Mouse (Mus musculus) frontal cortex, adult (tissue): Measurements from ENCODE around the gene Htr1f.

Experiments
- ATAC-seq: cut with Nextera tagmentation; 2 replicates; pipeline ENCODE4 v1.9.2; 2017; ENCODE audit warnings: mild to moderate bottlenecking, moderate library complexity, mixed read lengths; ENCODE audit not compliant: low TSS enrichment

Gene Htr1f

DNA sequence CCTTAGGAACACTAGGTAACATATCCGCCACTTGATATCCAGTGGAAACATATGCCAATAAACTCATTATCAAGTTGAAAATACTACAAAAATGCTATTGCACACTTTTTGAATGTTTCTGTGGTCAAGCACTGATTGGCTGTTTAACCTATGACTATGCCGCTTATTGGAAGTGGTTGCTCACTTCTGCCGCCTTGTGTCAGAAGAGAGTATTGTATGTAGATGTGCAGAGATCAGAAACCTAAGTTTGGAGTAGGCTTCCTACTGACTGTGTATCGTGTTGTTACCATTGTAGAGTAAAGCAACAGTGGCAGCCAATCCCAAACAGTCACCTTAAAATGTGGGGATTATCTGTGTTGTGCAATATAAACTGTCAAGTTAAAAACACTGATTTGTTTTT, 144.0 kb downstream of the Htr1f start:
- ATAC-seq = no peak

DNA sequence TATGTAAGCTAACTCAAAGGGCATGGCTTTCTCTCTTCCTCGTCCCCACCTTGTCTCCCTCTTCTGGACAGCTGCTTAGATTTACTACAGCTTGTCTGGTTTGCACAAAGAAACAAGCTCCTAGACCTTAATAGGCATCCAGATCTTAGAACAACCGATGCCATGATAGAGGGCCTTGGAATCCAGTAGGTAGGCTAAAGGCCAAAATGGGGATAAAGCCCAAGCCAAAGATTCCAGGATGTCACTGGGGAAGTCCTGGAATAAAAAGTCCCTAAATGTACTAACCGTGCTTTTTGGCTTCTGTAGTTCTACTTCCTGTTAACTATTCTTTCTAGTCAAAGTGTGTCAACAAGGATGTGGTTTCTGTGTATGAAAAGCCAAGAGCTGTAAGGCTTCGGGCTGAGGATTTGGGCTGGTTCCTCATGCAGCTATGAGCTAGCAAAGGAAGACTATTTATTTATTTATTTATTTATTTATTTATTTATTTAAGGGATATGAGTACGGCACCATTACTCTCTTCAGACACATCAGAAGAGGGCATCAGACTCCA, 163.9 kb downstream of the Htr1f start:
- ATAC-seq = no peak

DNA sequence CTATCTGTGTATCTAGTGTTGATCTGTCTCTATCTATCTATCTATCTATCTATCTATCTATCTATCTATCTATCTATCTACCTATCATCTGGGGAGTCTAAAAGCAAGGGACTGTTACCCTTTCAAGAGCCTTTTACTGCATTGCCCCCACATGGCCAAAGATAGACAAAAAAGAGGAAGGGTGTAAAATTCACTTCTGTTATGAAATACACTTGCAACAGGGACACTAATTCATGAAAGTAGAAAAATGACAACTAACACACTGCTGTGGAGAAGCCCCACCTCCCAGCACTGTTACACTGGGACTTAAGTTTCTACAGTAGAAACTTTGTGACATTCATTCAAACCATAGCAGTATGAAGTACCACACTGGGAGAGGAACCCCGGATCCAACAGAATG, 170.9 kb downstream of the Htr1f start:
- ATAC-seq = no peak

- peak; percentile 97 for ATAC-seq
Measured at GRCm38 (mm10) chr16:64934011-64934410, 171.6 kb downstream of the Htr1f start.

- no peak for ATAC-seq
Measured at GRCm38 (mm10) chr16:64923500-64923899, 182.2 kb downstream of the Htr1f start.

DNA sequence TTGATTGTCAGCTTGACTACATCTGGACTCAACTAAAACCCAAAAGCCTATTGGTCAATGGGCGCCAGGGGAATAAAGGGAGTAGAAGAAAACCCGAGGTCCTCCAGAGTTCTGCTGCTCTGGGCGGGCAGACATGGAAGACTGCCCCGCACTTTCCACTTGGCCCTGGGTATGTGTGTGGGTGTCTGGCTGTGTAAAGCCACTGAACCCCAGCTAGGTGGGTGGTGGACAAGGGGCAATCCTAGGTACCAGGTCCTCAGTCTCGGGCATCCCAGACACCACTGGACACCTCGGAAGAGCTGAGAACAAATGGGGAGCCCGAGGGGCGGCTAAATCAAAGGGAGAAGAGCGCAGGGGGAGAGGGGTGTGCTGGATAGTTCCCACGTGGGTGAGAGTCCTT, 196.9 kb downstream of the Htr1f start:
- ATAC-seq = no peak

- peak; percentile 91 for ATAC-seq
Measured at GRCm38 (mm10) chr16:64907112-64907511, 198.5 kb downstream of the Htr1f start.

DNA sequence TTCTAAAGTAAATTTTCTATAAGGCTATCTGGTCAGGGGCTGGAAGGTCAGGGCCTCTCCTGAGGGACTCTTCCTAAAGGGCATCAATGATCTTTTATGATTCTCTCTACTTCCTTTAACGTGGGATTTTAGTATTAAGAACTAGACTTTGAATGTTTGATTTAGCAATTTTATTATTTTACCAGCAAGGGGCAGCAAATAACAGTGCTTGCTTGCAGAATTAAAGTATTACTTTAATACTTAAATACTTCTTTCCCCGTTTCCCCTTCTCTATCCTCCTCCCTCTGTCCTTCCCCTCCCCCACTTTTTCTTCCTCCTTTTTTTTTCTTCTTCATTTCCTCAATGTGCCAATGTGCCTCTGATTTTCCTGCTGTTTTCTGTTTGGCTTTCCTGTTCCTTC, 202.3 kb downstream of the Htr1f start:
- ATAC-seq = no peak

GRCm38 (mm10) chr16:64899084-64899483, 206.6 kb downstream of the Htr1f start:
- no peak for ATAC-seq

DNA sequence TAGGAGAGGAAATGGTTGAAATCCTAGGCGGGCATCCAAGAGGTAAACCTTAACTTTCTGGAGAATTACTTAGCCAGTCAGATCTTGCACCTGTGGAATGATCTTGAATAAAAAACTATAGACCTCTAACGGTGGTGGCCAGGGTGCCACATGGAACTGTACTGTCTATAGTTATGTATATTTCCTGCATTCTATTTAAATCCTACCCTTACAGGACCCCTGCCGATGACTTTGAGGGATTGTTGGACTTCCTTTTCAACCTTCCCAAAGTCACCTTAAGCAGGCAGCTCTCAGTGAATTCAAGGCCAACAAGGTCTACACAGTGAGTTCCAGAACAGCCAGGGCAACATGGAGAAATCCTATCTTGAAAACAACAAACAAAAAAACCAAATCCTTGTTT, 216.2 kb downstream of the Htr1f start:
- ATAC-seq = no peak

GRCm38 (mm10) chr16:64885547-64885946, 220.1 kb downstream of the Htr1f start:
- no peak for ATAC-seq

DNA sequence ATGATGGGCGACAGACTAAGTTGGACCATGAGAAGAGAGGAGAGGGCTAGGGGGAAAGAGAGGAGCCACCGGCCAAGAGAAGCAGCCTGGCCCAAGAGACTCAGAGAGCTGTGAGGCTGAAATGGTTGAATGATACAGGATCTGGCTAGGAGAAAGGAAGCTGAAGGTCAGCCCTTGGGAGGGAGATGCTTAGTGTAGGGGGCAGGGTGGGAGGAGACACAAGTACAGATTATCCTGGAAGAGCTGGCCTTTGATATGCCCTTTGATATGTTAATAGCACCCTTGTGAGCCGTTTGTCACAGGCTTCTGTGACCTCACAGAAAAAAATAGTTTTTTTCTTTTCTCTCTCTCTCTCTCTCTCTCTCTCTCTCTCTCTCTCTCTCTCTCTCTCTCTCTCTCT, 220.5 kb downstream of the Htr1f start:
- no peak for ATAC-seq

- ATAC-seq = no peak
Measured at GRCm38 (mm10) chr16:64884420-64884838, 221.2 kb downstream of the Htr1f start.

GRCm38 (mm10) chr16:64883896-64884295, 221.8 kb downstream of the Htr1f start:
- ATAC-seq = no peak

GRCm38 (mm10) chr16:64881442-64881841, 224.2 kb downstream of the Htr1f start:
- no peak for ATAC-seq

GRCm38 (mm10) chr16:64880986-64881385, 224.7 kb downstream of the Htr1f start:
- no peak for ATAC-seq

- ATAC-seq = no peak
Measured at GRCm38 (mm10) chr16:64879735-64880134, 225.9 kb downstream of the Htr1f start.

GRCm38 (mm10) chr16:64878611-64879132, 227.0 kb downstream of the Htr1f start:
- no peak for ATAC-seq

DNA sequence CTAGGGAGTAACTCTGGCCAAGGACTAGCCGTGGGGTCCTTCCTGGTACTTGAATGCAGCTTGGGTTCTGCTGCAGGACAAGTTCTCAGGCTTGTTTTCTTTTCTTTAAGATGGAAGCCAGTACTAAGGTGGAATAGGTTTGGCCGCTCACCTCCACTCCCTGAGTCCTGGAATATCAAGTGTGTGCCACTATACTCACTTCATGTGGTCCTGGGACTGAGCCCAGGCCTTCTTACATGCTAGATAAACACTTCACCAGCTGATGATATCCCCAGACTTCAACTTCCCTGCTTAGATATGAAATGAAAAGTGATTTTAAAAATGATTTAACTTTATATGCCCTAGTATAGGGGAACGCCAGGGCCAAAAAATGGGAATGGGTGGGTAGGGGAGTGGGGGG, 228.3 kb downstream of the Htr1f start:
- ATAC-seq = no peak

- ATAC-seq = no peak
Measured at GRCm38 (mm10) chr16:64876631-64877265, 228.9 kb downstream of the Htr1f start.

DNA sequence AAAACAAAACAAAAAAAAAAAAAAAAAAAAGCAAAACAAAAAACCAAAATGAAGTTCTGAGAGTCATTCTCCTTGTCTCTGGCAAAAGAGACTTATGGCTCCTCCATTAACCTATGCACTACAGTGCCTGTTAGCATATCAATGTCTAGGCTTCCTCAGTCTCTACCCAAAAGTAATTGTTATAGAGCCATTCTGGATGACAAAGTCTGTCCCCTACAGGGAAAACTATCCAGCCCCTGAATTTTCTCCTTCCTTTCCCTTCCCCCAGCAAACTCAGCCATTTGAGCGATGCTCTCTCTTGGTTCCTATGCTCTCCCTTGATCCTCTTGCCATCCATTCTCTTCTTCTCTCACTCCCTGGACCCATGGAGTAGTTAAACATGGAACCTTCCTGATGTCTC, 229.8 kb downstream of the Htr1f start:
- no peak for ATAC-seq

GRCm38 (mm10) chr16:64875384-64875783, 230.3 kb downstream of the Htr1f start:
- no peak for ATAC-seq
